Mouse (Mus musculus) limb, embryonic 13.5 days (tissue): ENCODE data around the gene Auts2. TPM values are rescaled to one million over a fixed set of nuclear protein-coding genes. Genes with fewer than 3 reads are reported as not detected.

Experiments used
- ATAC-seq: fragments of 200-750 bp; cut with Nextera tagmentation; 2 replicates; pipeline ENCODE4 v1.8.0; 2017; ENCODE audit warnings: low read depth, moderate number of reproducible peaks, moderate TSS enrichment; ENCODE audit not compliant: low FRiP score
- H3K27ac ChIP-seq: fragments of 300-500 bp; sonication (generic); 2 replicates; pipeline ENCODE4 v1.5.1; 2015; ENCODE audit warnings: inconsistent platforms, mild to moderate bottlenecking, moderate library complexity
- H3K27me3 ChIP-seq: fragments of 300-500 bp; sonication (generic); 2 replicates; pipeline ENCODE4 v1.6.1; 2015; ENCODE audit warnings: mild to moderate bottlenecking, inconsistent platforms
- H3K36me3 ChIP-seq: fragments of 300-500 bp; sonication (generic); 2 replicates; pipeline ENCODE4 v1.6.1; 2015; ENCODE audit warnings: inconsistent platforms, mild to moderate bottlenecking, moderate library complexity
- H3K4me1 ChIP-seq: fragments of 300-500 bp; sonication (generic); 2 replicates; pipeline ENCODE4 v1.6.1; 2015; ENCODE audit warnings: inconsistent platforms
- H3K4me2 ChIP-seq: fragments of 300-500 bp; sonication (generic); replicated peaks from 2 replicates; pipeline ENCODE4 v1.6.1; 2015; ENCODE audit warnings: inconsistent platforms, mild to moderate bottlenecking, moderate library complexity
- H3K4me3 ChIP-seq: fragments of 300-500 bp; sonication (generic); 2 replicates; pipeline ENCODE4 v1.5.1; 2015; ENCODE audit warnings: moderate library complexity, mild to moderate bottlenecking, inconsistent platforms
- H3K9ac ChIP-seq: fragments of 300-500 bp; sonication (generic); 2 replicates; pipeline ENCODE4 v1.6.1; 2015; ENCODE audit warnings: mild to moderate bottlenecking, inconsistent platforms
- H3K9me3 ChIP-seq: fragments of 300-500 bp; sonication (generic); 2 replicates; pipeline ENCODE4 v1.6.1; 2016; ENCODE audit warnings: inconsistent platforms
- WGBS: fragments of 180-500 bp; shearing (Covaris S2); methylation state at CpG from one replicate; pipeline ENCODE4 v1.1.7; 2015; 5-methylcytosine and 5-hydroxymethylcytosine counted together
- polyA plus RNA-seq: library from polyadenylated mRNA; unstranded; fragments of >200 nt; fragmentation: Nextera tagmentation; extraction: Ambion mirVana; gene quantifications from 2 replicates; pipeline ENCODE4 v1.2.1, GENCODE M21; 2015

Gene Auts2
- polyA plus RNA-seq, 1 experiment from 2014 or later = 55.1 TPM

- Histone ChIP-seq H3K4me3 (no peak overlapping the region), H3K27ac (no peak overlapping the region), H3K27me3 (peaks cover 32% of the 10 kb centered on the region), H3K36me3 (no peaks in the 10 kb centered on the region), H3K9me3 (no peaks in the 10 kb centered on the region), H3K4me2 (no peak overlapping the region), H3K4me1 (peaks cover 35% of the 10 kb centered on the region), H3K9ac (no peak overlapping the region)
- 28% methylated on average over 8 of the region's 8 CpGs for WGBS
- no peak for ATAC-seq
These were observed 947.4 kb downstream of the Auts2 start for GRCm38 (mm10) chr5:131595730-131596129.

GRCm38 (mm10) chr5:131594597-131594996 lies 948.5 kb downstream of the Auts2 start:
- ATAC-seq = no peak
- Histone ChIP-seq H3K9me3 (no peaks in the 10 kb centered on the region), H3K4me2 (no peak overlapping the region), H3K27me3 (peaks cover 37% of the 10 kb centered on the region), H3K27ac (no peak overlapping the region), H3K4me1 (peaks cover 24% of the 10 kb centered on the region), H3K4me3 (no peak overlapping the region), H3K36me3 (no peaks in the 10 kb centered on the region), H3K9ac (no peak overlapping the region)
- WGBS = 52% methylated on average over 3 of the region's 3 CpGs

GRCm38 (mm10) chr5:131593261-131593660 lies 949.9 kb downstream of the Auts2 start:
- Histone ChIP-seq H3K27me3 (peaks cover 46% of the 10 kb centered on the region), H3K4me3 (no peak overlapping the region), H3K27ac (no peak overlapping the region)

GRCm38 (mm10) chr5:131589948-131590467 lies 953.1 kb downstream of the Auts2 start:
- H3K36me3 ChIP-seq = no peaks in the 10 kb centered on the region
- H3K9me3 ChIP-seq = no peaks in the 10 kb centered on the region
- H3K27ac ChIP-seq = no peak overlapping the region
- H3K4me1 ChIP-seq = peaks cover 22% of the 10 kb centered on the region
- ATAC-seq = no peak
- H3K27me3 ChIP-seq = peaks cover 40% of the 10 kb centered on the region
- no peak overlapping the region for H3K4me2 ChIP-seq
- H3K9ac ChIP-seq = no peak overlapping the region
- no peak overlapping the region for H3K4me3 ChIP-seq
- 77% methylated on average over 6 of the region's 6 CpGs for WGBS

More at GRCm38 (mm10) chr5:131593261-131593660, 949.9 kb downstream of the Auts2 start:
- no peak for ATAC-seq
- no peaks in the 10 kb centered on the region for H3K36me3 ChIP-seq
- 93% methylated on average over 10 of the region's 10 CpGs for WGBS
- peaks cover 24% of the 10 kb centered on the region for H3K4me1 ChIP-seq
- H3K4me2 ChIP-seq = no peak overlapping the region
- H3K9me3 ChIP-seq = no peaks in the 10 kb centered on the region
- H3K9ac ChIP-seq = no peak overlapping the region

GRCm38 (mm10) chr5:131586332-131586700 lies 956.8 kb downstream of the Auts2 start:
- peaks cover 58% of the 10 kb centered on the region for H3K27me3 ChIP-seq
- no peak overlapping the region for H3K4me3 ChIP-seq
- ATAC-seq = no peak
- peaks cover 50% of the 10 kb centered on the region for H3K4me1 ChIP-seq
- no peaks in the 10 kb centered on the region for H3K36me3 ChIP-seq
- no peak overlapping the region for H3K9ac ChIP-seq
- no peaks in the 10 kb centered on the region for H3K9me3 ChIP-seq
- H3K4me2 ChIP-seq = peak overlapping the region; percentile 57
- no peak overlapping the region for H3K27ac ChIP-seq
- 40% methylated on average over 5 of the region's 5 CpGs for WGBS

GRCm38 (mm10) chr5:131585684-131586331 lies 957.3 kb downstream of the Auts2 start:
- peak; percentile 57 for ATAC-seq
- Histone ChIP-seq H3K27ac (no peak overlapping the region), H3K36me3 (no peaks in the 10 kb centered on the region), H3K4me2 (peak overlapping the region; percentile 57), H3K9me3 (no peaks in the 10 kb centered on the region), H3K4me3 (peak overlapping the region; percentile 14), H3K4me1 (peaks cover 55% of the 10 kb centered on the region), H3K27me3 (peaks cover 54% of the 10 kb centered on the region), H3K9ac (no peak overlapping the region)
- 6% methylated on average over 26 of the region's 26 CpGs for WGBS

- H3K9me3 ChIP-seq = no peaks in the 10 kb centered on the region
- H3K36me3 ChIP-seq = no peaks in the 10 kb centered on the region
- H3K9ac ChIP-seq = no peak overlapping the region
- ATAC-seq = no peak
- no peak overlapping the region for H3K4me3 ChIP-seq
- H3K27ac ChIP-seq = no peak overlapping the region; the same call in 1 of the 2 replicates
- H3K4me1 ChIP-seq = peaks cover 68% of the 10 kb centered on the region
- H3K4me2 ChIP-seq = no peak overlapping the region
- WGBS = 35% methylated on average over 12 of the region's 12 CpGs
- peaks cover 52% of the 10 kb centered on the region for H3K27me3 ChIP-seq
These were observed 958.6 kb downstream of the Auts2 start for GRCm38 (mm10) chr5:131584260-131585135.

GRCm38 (mm10) chr5:131581110-131582050 lies 961.8 kb downstream of the Auts2 start:
- no peaks in the 10 kb centered on the region for H3K36me3 ChIP-seq
- 9% methylated on average over 23 of the region's 23 CpGs for WGBS
- H3K4me2 ChIP-seq = peak overlapping the region; percentile 44
- peaks cover 69% of the 10 kb centered on the region for H3K4me1 ChIP-seq
- H3K9ac ChIP-seq = no peak overlapping the region
- peaks cover 35% of the 10 kb centered on the region for H3K27me3 ChIP-seq
- peak overlapping the region; percentile 10 for H3K4me3 ChIP-seq
- peak; percentile 58; the same call in 1 of the 2 replicates for ATAC-seq
- no peaks in the 10 kb centered on the region for H3K9me3 ChIP-seq
- H3K27ac ChIP-seq = peak overlapping the region; percentile 39; the same call in 1 of the 2 replicates

- peaks cover 22% of the 10 kb centered on the region for H3K27me3 ChIP-seq
- H3K9ac ChIP-seq = no peak overlapping the region
- H3K9me3 ChIP-seq = no peaks in the 10 kb centered on the region
- no peaks in the 10 kb centered on the region for H3K36me3 ChIP-seq
- no peak overlapping the region for H3K4me2 ChIP-seq
- ATAC-seq = peak; percentile 38
- no peak overlapping the region for H3K4me3 ChIP-seq
- WGBS = 77% methylated on average over 9 of the region's 9 CpGs
- H3K27ac ChIP-seq = no peak overlapping the region
- H3K4me1 ChIP-seq = peaks cover 64% of the 10 kb centered on the region
These were observed 964.4 kb downstream of the Auts2 start for GRCm38 (mm10) chr5:131578737-131579136.

- ATAC-seq = no peak
These were observed 967.3 kb downstream of the Auts2 start for GRCm38 (mm10) chr5:131575733-131576265.

GRCm38 (mm10) chr5:131575086-131575514 lies 968.0 kb downstream of the Auts2 start:
- Histone ChIP-seq H3K4me2 (no peak overlapping the region), H3K9me3 (no peaks in the 10 kb centered on the region), H3K36me3 (no peaks in the 10 kb centered on the region), H3K4me1 (peaks cover 35% of the 10 kb centered on the region), H3K27ac (no peak overlapping the region), H3K4me3 (no peak overlapping the region), H3K27me3 (peaks cover 8% of the 10 kb centered on the region; the same call in 1 of the 2 replicates), H3K9ac (no peak overlapping the region)
- no peak for ATAC-seq
- 31% methylated on average over 5 of the region's 5 CpGs for WGBS

More at GRCm38 (mm10) chr5:131575733-131576265, 967.3 kb downstream of the Auts2 start:
- Histone ChIP-seq H3K27me3 (peaks cover 11% of the 10 kb centered on the region; the same call in 1 of the 2 replicates), H3K4me1 (peaks cover 42% of the 10 kb centered on the region), H3K4me2 (no peak overlapping the region), H3K27ac (no peak overlapping the region), H3K4me3 (no peak overlapping the region), H3K36me3 (no peaks in the 10 kb centered on the region), H3K9ac (no peak overlapping the region), H3K9me3 (no peaks in the 10 kb centered on the region)
- WGBS = 66% methylated on average over 11 of the region's 11 CpGs
